Mouse (Mus musculus): ENCODE results near the gene Frmd4b. TPM values are rescaled to one million over a fixed set of nuclear protein-coding genes. Genes with fewer than 3 reads are reported as not detected.

The Frmd4b gene
- polyA plus RNA-seq, 1 experiment = 0.59 TPM

DNA sequence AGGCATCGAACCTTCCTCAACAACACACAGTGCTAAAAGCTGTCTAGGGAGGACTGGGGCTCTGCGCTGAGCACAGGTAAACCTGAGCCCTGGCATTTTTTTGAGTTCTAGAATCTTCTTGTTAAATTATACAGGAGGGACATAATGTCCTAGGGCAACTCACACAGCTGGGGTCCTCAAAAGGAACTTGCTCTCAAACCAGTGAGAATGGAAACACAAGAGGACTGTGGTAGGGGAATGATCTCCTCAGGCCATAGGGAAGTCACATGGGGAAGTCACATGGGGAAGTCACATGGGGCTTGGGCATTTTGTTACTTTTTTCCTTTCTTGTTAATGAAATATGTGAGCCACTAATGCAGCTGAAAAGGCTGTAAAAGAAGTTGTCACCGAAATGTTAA is 220.4 kb downstream of the Frmd4b start:
- Histone ChIP-seq H3K27me3 (ENCODE audit: control insufficient read depth, insufficient read depth, insufficient read length) (no peaks in the 10 kb centered on the region), H3K4me3 (no peak overlapping the region), H3K36me3 (ENCODE audit: control insufficient read depth, insufficient read depth) (no peaks in the 10 kb centered on the region), H3K4me2 (ENCODE audit: low read depth) (no peak overlapping the region), H3ac (ENCODE audit: control insufficient read depth, insufficient read length) (no peak overlapping the region), H3K79me2 (ENCODE audit: control insufficient read depth, insufficient read depth) (no peaks in the 10 kb centered on the region)
- no peak for TF ChIP-seq REST (IDR thresholded peaks at IDR 0.05; ENCODE audit: insufficient read depth, insufficient read length)
- no peak for TF ChIP-seq TCF3 (IDR thresholded peaks at IDR 0.05; ENCODE audit: insufficient read length, low read depth)
- no peak for TF ChIP-seq E2F4 (IDR thresholded peaks at IDR 0.05; ENCODE audit: insufficient read depth)
- no peak for TF ChIP-seq SRF (IDR thresholded peaks at IDR 0.05; ENCODE audit: control insufficient read depth, insufficient read length, low read depth)
- no peak for TF ChIP-seq CEBPB (IDR thresholded peaks at IDR 0.05; ENCODE audit: insufficient read depth, poor library complexity, severe bottlenecking)
- TF ChIP-seq POLR2AphosphoS2 (IDR thresholded peaks at IDR 0.05; ENCODE audit: insufficient read length, low read depth) = no peak
- no peak for TF ChIP-seq MYOG (IDR thresholded peaks at IDR 0.05; ENCODE audit: control insufficient read depth in 1 of 3, insufficient read depth in 1 of 3, insufficient read length in 2 of 3, low read depth in 2 of 3)
- TF ChIP-seq MAX (IDR thresholded peaks at IDR 0.05; ENCODE audit: low read depth) = no peak
- no peak for TF ChIP-seq TCF12 (IDR thresholded peaks at IDR 0.05; ENCODE audit: insufficient read depth, poor library complexity, severe bottlenecking)
- no peak for TF ChIP-seq MYOD1 (IDR thresholded peaks at IDR 0.05; ENCODE audit: control insufficient read depth in 1 of 3, insufficient read length in 2 of 3, low read depth in 2 of 3)
- no peak for TF ChIP-seq POLR2A (IDR thresholded peaks at IDR 0.05; ENCODE audit: insufficient read length, low read depth)
- TF ChIP-seq USF1 (IDR thresholded peaks at IDR 0.05; ENCODE audit: low read depth) = no peak

DNA sequence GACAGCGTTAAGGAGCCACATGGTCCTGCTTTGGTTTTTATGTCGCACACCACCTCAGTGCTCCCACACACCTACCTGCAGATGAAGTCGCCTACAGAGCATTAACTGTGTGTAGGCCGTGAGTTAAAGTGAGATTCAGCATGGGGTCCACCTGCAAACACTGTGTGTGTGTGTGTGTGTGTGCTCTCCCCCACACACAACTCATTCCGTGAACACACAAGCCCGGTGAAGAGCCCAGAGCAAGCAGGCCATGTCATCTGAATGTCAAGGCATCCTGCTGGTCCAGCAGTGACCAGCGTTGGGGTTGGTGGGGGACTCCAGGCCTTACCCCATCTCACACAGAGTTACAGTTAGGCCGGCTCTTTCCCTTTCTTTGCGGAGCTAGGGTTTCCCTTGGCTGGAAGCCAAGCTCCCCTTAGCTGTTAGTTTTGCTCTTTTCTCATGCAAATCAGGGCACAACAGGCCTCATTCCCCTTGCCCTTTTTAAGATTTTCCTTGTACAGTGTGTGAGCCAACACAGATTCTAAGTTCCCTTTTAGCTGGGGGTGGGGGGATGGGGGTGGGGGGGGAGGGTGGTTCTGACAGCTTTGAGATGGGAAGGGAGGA is 220.9 kb downstream of the Frmd4b start:
- Histone ChIP-seq H3K79me2 (ENCODE audit: control insufficient read depth, insufficient read depth) (no peaks in the 10 kb centered on the region), H3K4me2 (ENCODE audit: low read depth) (no peak overlapping the region), H3K27me3 (ENCODE audit: control insufficient read depth, insufficient read depth, insufficient read length) (no peaks in the 10 kb centered on the region), H3K4me3 (no peak overlapping the region), H3ac (ENCODE audit: control insufficient read depth, insufficient read length) (no peak overlapping the region), H3K36me3 (ENCODE audit: control insufficient read depth, insufficient read depth) (no peaks in the 10 kb centered on the region)
- TF ChIP-seq CEBPB (IDR thresholded peaks at IDR 0.05; ENCODE audit: insufficient read depth, poor library complexity, severe bottlenecking) = no peak
- TF ChIP-seq MYOG (IDR thresholded peaks at IDR 0.05; ENCODE audit: control insufficient read depth in 1 of 3, insufficient read depth in 1 of 3, insufficient read length in 2 of 3, low read depth in 2 of 3) = no peak
- TF ChIP-seq USF1 (IDR thresholded peaks at IDR 0.05; ENCODE audit: low read depth) = no peak
- TF ChIP-seq REST (IDR thresholded peaks at IDR 0.05; ENCODE audit: insufficient read depth, insufficient read length) = no peak
- no peak for TF ChIP-seq SRF (IDR thresholded peaks at IDR 0.05; ENCODE audit: control insufficient read depth, insufficient read length, low read depth)
- no peak for TF ChIP-seq TCF3 (IDR thresholded peaks at IDR 0.05; ENCODE audit: insufficient read length, low read depth)
- no peak for TF ChIP-seq TCF12 (IDR thresholded peaks at IDR 0.05; ENCODE audit: insufficient read depth, poor library complexity, severe bottlenecking)
- no peak for TF ChIP-seq POLR2A (IDR thresholded peaks at IDR 0.05; ENCODE audit: insufficient read length, low read depth)
- TF ChIP-seq E2F4 (IDR thresholded peaks at IDR 0.05; ENCODE audit: insufficient read depth) = no peak
- no peak for TF ChIP-seq MYOD1 (IDR thresholded peaks at IDR 0.05; ENCODE audit: control insufficient read depth in 1 of 3, insufficient read length in 2 of 3, low read depth in 2 of 3)
- TF ChIP-seq MAX (IDR thresholded peaks at IDR 0.05; ENCODE audit: low read depth) = no peak
- TF ChIP-seq POLR2AphosphoS2 (IDR thresholded peaks at IDR 0.05; ENCODE audit: insufficient read length, low read depth) = no peak

DNA sequence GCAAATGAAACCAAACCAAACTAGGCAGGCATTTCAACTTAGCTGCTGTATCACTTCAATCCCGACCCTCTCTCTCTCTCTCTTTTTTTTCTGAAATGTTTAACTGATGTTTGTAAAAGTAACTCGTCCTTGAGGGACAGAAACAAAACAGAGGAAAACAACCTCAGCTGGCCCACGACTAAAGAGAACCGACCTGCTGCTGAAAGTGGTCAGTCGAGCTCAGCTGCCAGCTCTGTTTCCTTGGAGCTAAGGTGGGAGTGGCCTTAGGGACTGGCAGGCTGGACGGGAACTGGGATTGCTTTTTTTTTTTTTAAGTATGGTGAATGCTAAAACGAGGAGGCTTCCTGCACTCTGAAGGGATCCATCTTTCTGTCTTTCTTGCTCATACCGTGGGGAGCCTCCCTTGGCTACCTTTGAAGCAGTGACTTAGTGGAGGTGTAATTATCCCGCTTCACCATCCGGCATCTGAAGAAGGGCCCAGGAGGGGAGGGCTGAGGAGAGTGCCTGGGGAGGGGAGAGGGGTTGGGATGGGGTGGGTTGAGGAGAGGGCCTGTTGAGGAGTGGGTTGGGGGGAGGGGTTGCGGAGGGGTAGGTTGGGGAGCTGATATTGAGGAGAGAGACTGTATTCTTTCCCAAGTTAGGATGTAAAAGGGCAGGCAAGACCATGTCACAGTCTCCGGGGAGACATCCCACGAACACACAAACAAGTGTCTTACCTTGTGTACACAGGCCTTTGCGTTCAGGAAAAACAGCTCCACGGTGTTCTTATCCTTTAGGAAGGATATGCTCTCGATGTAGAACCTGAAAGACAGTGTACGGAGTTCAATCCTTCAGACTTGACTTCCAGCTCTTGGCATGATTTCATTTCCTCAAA is 221.6 kb downstream of the Frmd4b start:
- H3K79me2 ChIP-seq (ENCODE audit: control insufficient read depth, insufficient read depth) = no peaks in the 10 kb centered on the region
- no peak for TF ChIP-seq MYOD1 (IDR thresholded peaks at IDR 0.05; ENCODE audit: control insufficient read depth in 1 of 3, insufficient read length in 2 of 3, low read depth in 2 of 3)
- peak in 1 of 3 experiments; percentile 18 for TF ChIP-seq MYOG (IDR thresholded peaks at IDR 0.05; ENCODE audit: control insufficient read depth in 1 of 3, insufficient read depth in 1 of 3, insufficient read length in 2 of 3, low read depth in 2 of 3)
- no peaks in the 10 kb centered on the region for H3K27me3 ChIP-seq (ENCODE audit: control insufficient read depth, insufficient read depth, insufficient read length)
- peak overlapping the region; percentile 56 for H3K4me2 ChIP-seq (ENCODE audit: low read depth)
- no peak overlapping the region for H3K4me3 ChIP-seq
- H3ac ChIP-seq (ENCODE audit: control insufficient read depth, insufficient read length) = no peak overlapping the region
- H3K36me3 ChIP-seq (ENCODE audit: control insufficient read depth, insufficient read depth) = no peaks in the 10 kb centered on the region

DNA sequence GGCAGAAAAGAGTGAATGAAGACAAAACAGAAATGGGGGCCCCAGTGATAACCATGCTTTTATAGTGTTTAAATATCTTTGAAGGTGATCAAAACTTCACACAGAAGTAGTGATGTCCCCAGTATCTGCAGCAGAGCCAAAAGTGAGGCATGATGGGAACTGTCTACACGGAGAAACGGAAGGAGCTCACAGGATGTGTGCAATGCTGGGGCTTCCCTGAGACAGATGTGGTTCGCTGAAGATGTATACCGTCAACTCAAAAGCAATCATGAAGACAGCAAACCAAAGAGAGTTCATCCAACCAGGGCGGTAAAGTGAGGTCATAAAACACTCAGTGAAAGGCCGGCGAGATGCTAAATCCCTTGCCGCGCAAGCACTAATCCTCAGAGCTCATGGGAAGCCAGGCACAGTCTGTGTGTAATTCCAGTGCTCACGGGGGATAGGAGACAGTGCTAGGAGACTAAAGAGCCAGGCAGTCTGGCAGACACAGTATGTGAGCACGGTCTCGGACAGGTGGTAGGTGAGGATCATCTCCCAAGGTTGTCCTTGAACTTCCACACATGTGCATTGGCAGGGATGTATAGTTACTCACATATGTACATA is 222.8 kb downstream of the Frmd4b start:
- H3K36me3 ChIP-seq (ENCODE audit: control insufficient read depth, insufficient read depth) = no peaks in the 10 kb centered on the region
- TF ChIP-seq SRF (IDR thresholded peaks at IDR 0.05; ENCODE audit: control insufficient read depth, insufficient read length, low read depth) (no peak), TCF3 (IDR thresholded peaks at IDR 0.05; ENCODE audit: insufficient read length, low read depth) (no peak), USF1 (IDR thresholded peaks at IDR 0.05; ENCODE audit: low read depth) (no peak), TCF12 (IDR thresholded peaks at IDR 0.05; ENCODE audit: insufficient read depth, poor library complexity, severe bottlenecking) (no peak), POLR2A (IDR thresholded peaks at IDR 0.05; ENCODE audit: insufficient read length, low read depth) (no peak)
- H3K79me2 ChIP-seq (ENCODE audit: control insufficient read depth, insufficient read depth) = no peaks in the 10 kb centered on the region
- no peak overlapping the region for H3K4me2 ChIP-seq (ENCODE audit: low read depth)
- no peak overlapping the region for H3ac ChIP-seq (ENCODE audit: control insufficient read depth, insufficient read length)
- no peaks in the 10 kb centered on the region for H3K27me3 ChIP-seq (ENCODE audit: control insufficient read depth, insufficient read depth, insufficient read length)
- no peak overlapping the region for H3K4me3 ChIP-seq
